30 mouse cellular contexts compared by ENCODE assay signal in the genomic region with DNA sequence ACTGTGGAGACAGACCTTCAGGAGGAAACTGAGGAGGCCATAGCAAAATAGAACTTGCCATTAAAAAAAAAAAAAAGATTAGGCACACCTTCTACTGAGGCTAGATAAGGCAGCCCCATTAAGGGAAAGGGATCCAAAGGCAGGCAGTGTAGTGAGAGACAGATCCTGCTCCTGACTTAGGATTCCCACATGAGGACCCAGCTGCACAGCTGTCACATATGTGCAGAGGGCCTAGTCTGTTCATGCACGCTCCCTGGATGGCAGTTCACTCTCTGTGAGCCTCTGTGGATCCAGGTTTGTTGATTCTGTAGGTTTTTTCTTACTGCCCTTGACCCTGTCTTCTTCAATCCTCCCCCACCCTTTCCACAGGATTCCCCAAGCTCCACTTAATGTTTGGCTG. TPM values are rescaled to one million over a fixed set of nuclear protein-coding genes. Genes with fewer than 3 reads are reported as not detected.
DNase-seq lines count a peak whose midpoint lies in the region; ATAC-seq lines count a peak whose summit lies in the region.
"Had no signal": no experiment of that assay in that cellular context is flagged by ENCODE, and none has a peak within 500 bp of the region (broad histone marks: within the 10 kb centered on the region; RNA-seq: fewer than 3 reads in every experiment).

No protein-coding gene starts in this region.

- no peak overlapping the region for H3K9ac ChIP-seq in kidney, embryonic 14.5 days (ENCODE audit: low read depth, low read length)
- H3K9ac ChIP-seq in midbrain, embryonic 12.5 days (replicated peaks): no peak overlapping the region
- no peak overlapping the region for H3K9ac ChIP-seq in midbrain, embryonic 14.5 days (replicated peaks; ENCODE audit: low read length)
- H3K9ac ChIP-seq in neural tube, embryonic 14.5 days (replicated peaks; ENCODE audit: low read depth, low read length): no peak overlapping the region
- H3K9ac ChIP-seq in neural tube, embryonic 15.5 days (replicated peaks): no peak overlapping the region
- H3K9ac ChIP-seq: embryonic facial prominence, embryonic 13.5 days; forebrain, embryonic 12.5 days; forebrain, embryonic 15.5 days; heart, embryonic 13.5 days; hindbrain, embryonic 15.5 days had no signal

- intact Hi-C loops in heart, postnatal 25 days (cut with DNase I): no loop called here

- DNase-seq in heart, adult 11 months: peak; percentile 48
- DNase-seq in heart, postnatal 25 days (ENCODE audit: low spot score): no peak
- DNase-seq in kidney, adult 8-10 months: no peak
- no peak for DNase-seq in midbrain, embryonic 14.5 days
- DNase-seq: adrenal gland, adult 2 months; adrenal gland, postnatal 14 days; cerebellum, adult 11 months; cerebellum, adult 2 months; cerebellum, adult 9-11 months; cerebellum, postnatal 25 days; gastrocnemius, postnatal 25 days; heart, adult 2 months; heart, postnatal 14 days had no signal

- H3K9me3 ChIP-seq in kidney, embryonic 14.5 days (ENCODE audit: control insufficient read depth, low read length): no peaks in the 10 kb centered on the region
- no peaks in the 10 kb centered on the region for H3K9me3 ChIP-seq in midbrain, embryonic 12.5 days
- H3K9me3 ChIP-seq in midbrain, embryonic 14.5 days (ENCODE audit: control insufficient read depth, low read length): no peaks in the 10 kb centered on the region
- no peaks in the 10 kb centered on the region for H3K9me3 ChIP-seq in neural tube, embryonic 14.5 days (ENCODE audit: control insufficient read depth, low read length)
- no peaks in the 10 kb centered on the region for H3K9me3 ChIP-seq in neural tube, embryonic 15.5 days (replicated peaks)
- H3K9me3 ChIP-seq: embryonic facial prominence, embryonic 10.5 days; embryonic facial prominence, embryonic 13.5 days; forebrain, embryonic 12.5 days; forebrain, embryonic 15.5 days; heart, embryonic 10.5 days; heart, embryonic 13.5 days; hindbrain, embryonic 15.5 days had no signal

- peak; percentile 39; the same call in 1 of the 2 replicates for ATAC-seq in kidney, embryonic 14.5 days (ENCODE audit: low FRiP score, low TSS enrichment)
- peak; percentile 55; the same call in 1 of the 2 replicates for ATAC-seq in midbrain, embryonic 12.5 days (ENCODE audit: low FRiP score, low read depth)
- no peak for ATAC-seq in midbrain, embryonic 14.5 days (ENCODE audit: low FRiP score, low TSS enrichment)
- peak; percentile 41; the same call in 1 of the 2 replicates for ATAC-seq in neural tube, embryonic 14.5 days (ENCODE audit: low read depth)
- ATAC-seq in neural tube, embryonic 15.5 days (ENCODE audit: low FRiP score): no peak
- ATAC-seq: CD4-positive, CD25-positive, alpha-beta regulatory T cell, adult 4 months; forebrain, embryonic 15.5 days had no signal

- no peak overlapping the region for H3K4me3 ChIP-seq in kidney, embryonic 14.5 days (ENCODE audit: low read length)
- H3K4me3 ChIP-seq in midbrain, embryonic 12.5 days: no peak overlapping the region
- no peak overlapping the region for H3K4me3 ChIP-seq in midbrain, embryonic 14.5 days (replicated peaks; ENCODE audit: low read depth, low read length)
- no peak overlapping the region for H3K4me3 ChIP-seq in neural tube, embryonic 14.5 days (ENCODE audit: low read depth, low read length)
- no peak overlapping the region for H3K4me3 ChIP-seq in neural tube, embryonic 15.5 days (replicated peaks)
- H3K4me3 ChIP-seq: embryonic facial prominence, embryonic 10.5 days; embryonic facial prominence, embryonic 13.5 days; erythroblast, embryonic 14.5 days; forebrain, embryonic 12.5 days; forebrain, embryonic 15.5 days; heart, adult 2 months; heart, embryonic 10.5 days; heart, embryonic 13.5 days; hindbrain, embryonic 15.5 days had no signal

- H3K4me1 ChIP-seq in kidney, embryonic 14.5 days (ENCODE audit: control insufficient read depth, insufficient read depth, low read length): no peaks in the 10 kb centered on the region
- peaks cover 8% of the 10 kb centered on the region; the same call in 1 of the 2 replicates for H3K4me1 ChIP-seq in midbrain, embryonic 12.5 days
- 0 out of 2 replicates have a peak, but pooled peaks cover 4% of the 10 kb centered on the region for H3K4me1 ChIP-seq in midbrain, embryonic 14.5 days (ENCODE audit: control insufficient read depth, insufficient read depth, low read length)
- no peaks in the 10 kb centered on the region for H3K4me1 ChIP-seq in neural tube, embryonic 14.5 days (ENCODE audit: control insufficient read depth, insufficient read depth, low read length)
- no peaks in the 10 kb centered on the region for H3K4me1 ChIP-seq in neural tube, embryonic 15.5 days
- H3K4me1 ChIP-seq: embryonic facial prominence, embryonic 13.5 days; forebrain, embryonic 15.5 days; heart, embryonic 10.5 days; heart, embryonic 13.5 days; hindbrain, embryonic 15.5 days had no signal

- H3K36me3 ChIP-seq in kidney, embryonic 14.5 days (ENCODE audit: control insufficient read depth, insufficient read depth, low read length): no peaks in the 10 kb centered on the region
- no peaks in the 10 kb centered on the region for H3K36me3 ChIP-seq in midbrain, embryonic 12.5 days
- no peaks in the 10 kb centered on the region for H3K36me3 ChIP-seq in midbrain, embryonic 14.5 days (ENCODE audit: control insufficient read depth, insufficient read depth, low read length)
- no peaks in the 10 kb centered on the region for H3K36me3 ChIP-seq in neural tube, embryonic 14.5 days (ENCODE audit: control insufficient read depth, insufficient read depth, low read length)
- no peaks in the 10 kb centered on the region for H3K36me3 ChIP-seq in neural tube, embryonic 15.5 days
- H3K36me3 ChIP-seq: embryonic facial prominence, embryonic 10.5 days; embryonic facial prominence, embryonic 13.5 days; forebrain, embryonic 12.5 days; forebrain, embryonic 15.5 days; heart, embryonic 10.5 days; heart, embryonic 13.5 days; hindbrain, embryonic 15.5 days had no signal

- no peak overlapping the region for H3K4me2 ChIP-seq in kidney, embryonic 14.5 days (replicated peaks; ENCODE audit: low read depth, low read length)
- H3K4me2 ChIP-seq in midbrain, embryonic 12.5 days (replicated peaks): no peak overlapping the region
- H3K4me2 ChIP-seq in midbrain, embryonic 14.5 days (ENCODE audit: low read length): no peak overlapping the region
- no peak overlapping the region for H3K4me2 ChIP-seq in neural tube, embryonic 14.5 days (ENCODE audit: low read depth, low read length)
- H3K4me2 ChIP-seq in neural tube, embryonic 15.5 days: no peak overlapping the region
- H3K4me2 ChIP-seq: embryonic facial prominence, embryonic 13.5 days; forebrain, embryonic 12.5 days; forebrain, embryonic 15.5 days; heart, embryonic 13.5 days; hindbrain, embryonic 15.5 days had no signal

- 44% methylated on average over 1 of the region's 1 CpGs for WGBS in kidney, embryonic 14.5 days
- WGBS in midbrain, embryonic 12.5 days: 59% methylated on average over 1 of the region's 1 CpGs
- WGBS in midbrain, embryonic 14.5 days: 58% methylated on average over 1 of the region's 1 CpGs
- WGBS in neural tube, embryonic 14.5 days: 33% methylated on average over 1 of the region's 1 CpGs
- WGBS in neural tube, embryonic 15.5 days: 88% methylated on average over 1 of the region's 1 CpGs

- no peak overlapping the region for H3K27ac ChIP-seq in kidney, embryonic 14.5 days (ENCODE audit: low read depth, low read length)
- no peak overlapping the region for H3K27ac ChIP-seq in midbrain, embryonic 12.5 days (replicated peaks)
- H3K27ac ChIP-seq in midbrain, embryonic 14.5 days (replicated peaks; ENCODE audit: low read depth, low read length): no peak overlapping the region
- no peak overlapping the region for H3K27ac ChIP-seq in neural tube, embryonic 14.5 days (ENCODE audit: low read depth, low read length)
- H3K27ac ChIP-seq in neural tube, embryonic 15.5 days (replicated peaks): no peak overlapping the region
- H3K27ac ChIP-seq: embryonic facial prominence, embryonic 10.5 days; embryonic facial prominence, embryonic 13.5 days; forebrain, embryonic 12.5 days; forebrain, embryonic 15.5 days; heart, adult 2 months; heart, embryonic 10.5 days; heart, embryonic 13.5 days; hindbrain, embryonic 15.5 days had no signal

- 0 out of 2 replicates have a peak, but pooled peaks cover under 1% of the 10 kb centered on the region for H3K27me3 ChIP-seq in kidney, embryonic 14.5 days (ENCODE audit: control insufficient read depth, insufficient read depth, low read length)
- H3K27me3 ChIP-seq in midbrain, embryonic 12.5 days: peaks cover 81% of the 10 kb centered on the region
- peaks cover 22% of the 10 kb centered on the region for H3K27me3 ChIP-seq in midbrain, embryonic 14.5 days (ENCODE audit: control insufficient read depth, insufficient read depth, low read length)
- H3K27me3 ChIP-seq in neural tube, embryonic 14.5 days (ENCODE audit: control insufficient read depth, insufficient read depth, low read length): no peaks in the 10 kb centered on the region
- peaks cover 5% of the 10 kb centered on the region; the same call in 1 of the 2 replicates for H3K27me3 ChIP-seq in neural tube, embryonic 15.5 days (replicated peaks)
- H3K27me3 ChIP-seq: forebrain, embryonic 15.5 days had no signal

RNA-seq across cellular contexts. Expression of gene Pcdh8, which starts 9.8 kb away (rescaled TPM):
- not detected for total RNA-seq in heart, postnatal 25 days (2021)
- 2.0 and 2.5 TPM in 2 replicates for polyA plus RNA-seq in kidney, embryonic 14.5 days (2014; fragmentation: Nextera tagmentation; extraction: Ambion mirVana)
- 70.7 and 73.6 TPM in 2 replicates for polyA plus RNA-seq in midbrain, embryonic 12.5 days (2016; fragmentation: Nextera tagmentation; extraction: Ambion mirVana)
- polyA plus RNA-seq in midbrain, embryonic 14.5 days (2014; fragmentation: Nextera tagmentation; extraction: Ambion mirVana): 58.7 and 61.2 TPM in 2 replicates
- 29.6 and 32.5 TPM in 2 replicates for polyA plus RNA-seq in neural tube, embryonic 14.5 days (2014; fragmentation: Nextera tagmentation; extraction: Ambion mirVana)
- 33.1 and 43.4 TPM in 2 replicates for polyA plus RNA-seq in neural tube, embryonic 15.5 days (2015; fragmentation: Nextera tagmentation; extraction: Ambion mirVana)
- total RNA-seq: common myeloid progenitor, adult 5-6 weeks; gastrocnemius, adult 8-10 months; gastrocnemius, postnatal 25 days; heart, adult 2 months; hematopoietic stem cell, adult 5-6 weeks; MEL had no signal
- polyA plus RNA-seq: CD4-positive, CD25-positive, alpha-beta regulatory T cell, adult 4 months; erythroblast, embryonic 14.5 days; heart, adult 2 months had no signal

Comparison
In these comparisons a context has a peak if more than half of its experiments do, and no peak if none do; other contexts are left out.
1. ATAC-seq: peak in kidney, embryonic 14.5 days (single experiment), midbrain, embryonic 12.5 days (single experiment) and neural tube, embryonic 14.5 days (single experiment); none in midbrain, embryonic 14.5 days (single experiment) and neural tube, embryonic 15.5 days (single experiment).